Mouse (Mus musculus) limb, embryonic 14.5 days (tissue): Measurements from ENCODE around the gene Trappc3l. TPM values are rescaled to one million over a fixed set of nuclear protein-coding genes. Genes with fewer than 3 reads are reported as not detected.

Experiments used
- ATAC-seq: fragments of 200-750 bp; cut with Nextera tagmentation; 2 replicates; pipeline ENCODE4 v1.8.0; 2017; ENCODE audit warnings: low read depth, moderate number of reproducible peaks, moderate TSS enrichment; ENCODE audit not compliant: low FRiP score
- DNase-seq: peaks from one replicate; pipeline ENCODE4 v3.0.0-alpha.2; 2015; ENCODE audit warnings: low spot score
- H3K27ac ChIP-seq: fragments of 300-500 bp; sonication (generic); replicated peaks from 2 replicates; pipeline ENCODE4 v1.5.1; 2014; ENCODE audit warnings: low read depth, mild to moderate bottlenecking, low read length, moderate library complexity, mixed read lengths
- H3K27me3 ChIP-seq: fragments of 300-500 bp; sonication (generic); 2 replicates; pipeline ENCODE4 v1.6.1; 2014; ENCODE audit warnings: low read length, mixed read lengths; ENCODE audit not compliant: control insufficient read depth, insufficient read depth
- H3K36me3 ChIP-seq: fragments of 300-500 bp; sonication (generic); 2 replicates; pipeline ENCODE4 v1.6.1; 2014; ENCODE audit warnings: mild to moderate bottlenecking, low read length, moderate library complexity, mixed read lengths; ENCODE audit not compliant: control insufficient read depth, insufficient read depth
- H3K4me1 ChIP-seq: fragments of 300-500 bp; sonication (generic); 2 replicates; pipeline ENCODE4 v1.6.1; 2014; ENCODE audit warnings: antibody characterized with exemption, low read length, mixed read lengths; ENCODE audit not compliant: control insufficient read depth, insufficient read depth
- H3K4me2 ChIP-seq: fragments of 300-500 bp; sonication (generic); replicated peaks from 2 replicates; pipeline ENCODE4 v1.6.1; 2014; ENCODE audit warnings: low read depth, mild to moderate bottlenecking, low read length, moderate library complexity; ENCODE audit not compliant: severe bottlenecking
- H3K4me3 ChIP-seq: fragments of 300-500 bp; sonication (generic); replicated peaks from 2 replicates; pipeline ENCODE4 v1.5.1; 2014; ENCODE audit warnings: low read length
- H3K9ac ChIP-seq: fragments of 300-500 bp; sonication (generic); 2 replicates; pipeline ENCODE4 v1.6.1; 2014; ENCODE audit warnings: mild to moderate bottlenecking, low read depth, low read length, moderate library complexity; ENCODE audit not compliant: severe bottlenecking
- H3K9me3 ChIP-seq: fragments of 300-500 bp; sonication (generic); 2 replicates; pipeline ENCODE4 v1.6.1; 2016; ENCODE audit warnings: low read length; ENCODE audit not compliant: control insufficient read depth
- POLR2A ChIP-seq: fragments of 200-500 bp; IDR thresholded peaks from 2 replicates; pipeline ENCODE4 v1.8.0; 2012; ENCODE audit warnings: inconsistent platforms, mild to moderate bottlenecking, moderate library complexity, borderline replicate concordance; ENCODE audit not compliant: insufficient read depth, insufficient read length; ENCODE audit errors: extremely low read depth
- WGBS: fragments of 180-500 bp; shearing (Covaris S2); extraction: QIAGEN DNeasy Blood & Tissue Kit; methylation state at CpG from one replicate; pipeline ENCODE4 v1.1.7; 2014; 5-methylcytosine and 5-hydroxymethylcytosine counted together
- polyA plus RNA-seq, 2 experiments: library from polyadenylated mRNA; depleted of rRNA in 1 of 2; stranded (reverse) in 1 of 2; unstranded in 1 of 2; fragments of >200 nt; fragmentation: Nextera tagmentation in 1 of 2; extraction: Ambion mirVana in 1 of 2; gene quantifications; 2 replicates each; pipeline versions ENCODE4 v1.2.1 to v1.2.3; 2012 to 2014

Gene Trappc3l
- polyA plus RNA-seq, 2 experiments: not detected

DNA sequence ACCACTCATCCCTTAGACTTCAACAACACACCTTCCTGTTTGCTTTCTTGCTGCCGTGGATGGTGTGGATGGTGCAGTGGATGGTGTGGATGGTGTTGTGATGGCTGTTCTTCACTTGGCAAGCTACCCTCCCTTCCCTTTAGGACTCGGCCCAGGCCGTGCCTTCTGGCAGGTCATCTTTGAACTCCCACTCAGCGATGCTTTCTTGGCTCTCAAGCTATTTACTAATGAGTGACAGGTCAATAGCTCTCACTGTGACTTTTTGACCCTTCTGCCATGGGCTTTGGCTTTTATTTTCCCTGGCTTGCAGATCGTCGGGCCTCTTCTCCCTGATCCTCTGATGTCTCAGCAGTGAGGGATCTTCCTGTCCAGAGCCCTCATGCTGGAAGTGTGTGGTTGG lies 99.0 kb downstream of the Trappc3l start:
- no peak for DNase-seq

DNA sequence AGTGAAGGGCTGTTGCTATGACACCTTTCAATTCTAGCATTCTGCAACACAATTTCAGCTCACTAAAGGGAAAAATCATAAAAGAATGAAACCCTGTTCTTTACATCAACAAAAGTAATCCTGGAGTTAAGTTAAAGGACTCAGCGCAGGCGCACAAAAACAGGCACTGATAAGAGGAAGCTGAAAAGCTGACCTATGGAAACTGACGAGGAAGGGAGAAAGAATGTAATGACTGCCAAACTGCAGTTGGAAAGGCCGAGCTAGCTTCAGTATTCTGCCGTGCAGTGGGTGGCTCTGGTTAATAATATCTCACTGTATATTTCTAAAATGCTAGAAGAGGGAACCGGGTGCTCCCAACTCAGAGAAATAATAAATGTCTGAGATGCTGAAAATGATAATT lies 100.6 kb downstream of the Trappc3l start:
- WGBS: 69% methylated on average over 6 of the region's 6 CpGs
- TF ChIP-seq POLR2A: no peak
- H3K27me3 ChIP-seq: no peaks in the 10 kb centered on the region
- no peaks in the 10 kb centered on the region for H3K36me3 ChIP-seq
- no peak overlapping the region for H3K9ac ChIP-seq
- no peaks in the 10 kb centered on the region for H3K9me3 ChIP-seq
- H3K27ac ChIP-seq: no peak overlapping the region
- no peak for DNase-seq
- no peaks in the 10 kb centered on the region for H3K4me1 ChIP-seq
- H3K4me2 ChIP-seq: no peak overlapping the region
- no peak for ATAC-seq
- H3K4me3 ChIP-seq: no peak overlapping the region

More for the DNA sequence above, 99.0 kb downstream of the Trappc3l start:
- H3K9ac ChIP-seq: no peak overlapping the region
- no peak overlapping the region for H3K4me2 ChIP-seq
- no peak for ATAC-seq
- H3K36me3 ChIP-seq: no peaks in the 10 kb centered on the region
- TF ChIP-seq POLR2A: no peak
- H3K27me3 ChIP-seq: no peaks in the 10 kb centered on the region
- no peaks in the 10 kb centered on the region for H3K4me1 ChIP-seq
- WGBS: 23% methylated on average over 6 of the region's 6 CpGs
- H3K4me3 ChIP-seq: no peak overlapping the region
- no peaks in the 10 kb centered on the region for H3K9me3 ChIP-seq
- no peak overlapping the region for H3K27ac ChIP-seq

DNA sequence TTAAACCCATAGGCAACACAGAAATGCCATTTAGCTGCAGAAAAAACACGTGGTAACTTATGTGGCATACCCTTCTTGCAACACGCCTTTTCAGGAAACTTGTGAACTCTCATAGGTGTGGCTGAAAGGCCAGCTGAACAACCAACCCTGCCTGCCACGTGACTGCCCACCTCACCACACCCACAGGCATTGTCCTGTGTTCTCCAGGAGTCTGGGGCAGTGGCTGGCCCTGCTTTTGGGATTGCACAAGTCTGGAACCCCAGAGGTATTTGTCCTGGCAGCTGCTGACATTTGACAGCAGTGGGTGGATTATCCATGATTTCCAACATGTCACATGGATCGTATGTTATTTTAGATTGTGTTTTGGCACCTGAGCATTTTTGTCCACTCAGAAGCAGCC lies 102.4 kb downstream of the Trappc3l start:
- Histone ChIP-seq H3K9me3 (0 out of 2 replicates have a peak, but pooled peaks cover 3% of the 10 kb centered on the region), H3K27ac (no peak overlapping the region), H3K4me1 (no peaks in the 10 kb centered on the region), H3K4me2 (no peak overlapping the region), H3K36me3 (no peaks in the 10 kb centered on the region), H3K27me3 (no peaks in the 10 kb centered on the region), H3K9ac (no peak overlapping the region), H3K4me3 (no peak overlapping the region)
- DNase-seq (no peak), ATAC-seq (peak; percentile 34; the same call in 1 of the 2 replicates)
- TF ChIP-seq POLR2A: no peak
- WGBS: 59% methylated on average over 4 of the region's 4 CpGs

DNA sequence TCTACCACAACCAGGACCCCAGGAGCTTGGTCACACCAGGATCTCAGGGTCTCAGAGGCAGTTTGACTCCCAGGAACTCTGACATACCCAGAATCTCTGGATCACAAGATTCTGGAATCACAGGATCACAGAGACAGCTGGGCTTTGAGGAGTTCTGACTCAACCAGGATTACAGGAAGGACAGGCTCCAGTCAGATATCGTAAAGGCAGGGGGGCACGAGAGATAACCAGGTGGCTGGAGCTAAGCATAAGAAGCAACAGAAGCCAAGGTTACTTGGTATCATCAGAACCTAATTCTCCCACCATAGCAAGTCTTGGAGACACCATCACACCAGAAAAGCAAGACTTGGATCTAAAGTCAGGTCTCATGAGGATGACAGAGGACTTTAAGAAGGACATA lies 104.3 kb downstream of the Trappc3l start:
- H3K27me3 ChIP-seq: no peaks in the 10 kb centered on the region
- 0 out of 2 replicates have a peak, but pooled peaks cover 3% of the 10 kb centered on the region for H3K9me3 ChIP-seq
- DNase-seq: no peak
- no peak overlapping the region for H3K4me3 ChIP-seq
- no peak overlapping the region for H3K4me2 ChIP-seq
- no peak for TF ChIP-seq POLR2A
- no peaks in the 10 kb centered on the region for H3K4me1 ChIP-seq
- no peaks in the 10 kb centered on the region for H3K36me3 ChIP-seq
- no peak overlapping the region for H3K27ac ChIP-seq
- ATAC-seq: no peak
- 74% methylated on average over 2 of the region's 2 CpGs for WGBS
- no peak overlapping the region for H3K9ac ChIP-seq

DNA sequence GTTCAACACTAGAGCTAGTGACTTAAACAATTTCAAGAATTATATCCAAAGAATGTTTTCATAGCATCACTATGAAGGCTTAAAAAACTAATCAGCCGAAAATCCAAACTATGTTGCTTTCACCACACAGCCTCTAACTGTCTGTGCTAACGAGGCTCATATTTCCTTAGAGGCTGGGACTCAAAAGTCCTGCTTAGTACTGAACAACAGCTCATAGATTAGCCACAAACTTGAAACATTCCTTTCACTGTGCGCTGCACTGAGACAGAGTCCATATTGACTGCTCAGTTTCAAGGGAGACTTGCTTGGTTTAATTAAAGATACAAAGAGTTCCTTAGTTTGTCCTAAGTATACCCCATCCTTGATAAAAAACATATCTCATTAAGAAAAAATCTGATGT lies 112.4 kb downstream of the Trappc3l start:
- peaks cover 25% of the 10 kb centered on the region for H3K36me3 ChIP-seq
- 49% methylated on average over 3 of the region's 3 CpGs for WGBS
- TF ChIP-seq POLR2A: no peak
- H3K4me2 ChIP-seq: no peak overlapping the region
- 0 out of 2 replicates have a peak, but pooled peaks cover 2% of the 10 kb centered on the region for H3K4me1 ChIP-seq
- no peaks in the 10 kb centered on the region for H3K27me3 ChIP-seq
- no peak overlapping the region for H3K27ac ChIP-seq
- DNase-seq (no peak), ATAC-seq (no peak)
- H3K9ac ChIP-seq: no peak overlapping the region
- no peak overlapping the region for H3K4me3 ChIP-seq
- H3K9me3 ChIP-seq: no peaks in the 10 kb centered on the region

DNA sequence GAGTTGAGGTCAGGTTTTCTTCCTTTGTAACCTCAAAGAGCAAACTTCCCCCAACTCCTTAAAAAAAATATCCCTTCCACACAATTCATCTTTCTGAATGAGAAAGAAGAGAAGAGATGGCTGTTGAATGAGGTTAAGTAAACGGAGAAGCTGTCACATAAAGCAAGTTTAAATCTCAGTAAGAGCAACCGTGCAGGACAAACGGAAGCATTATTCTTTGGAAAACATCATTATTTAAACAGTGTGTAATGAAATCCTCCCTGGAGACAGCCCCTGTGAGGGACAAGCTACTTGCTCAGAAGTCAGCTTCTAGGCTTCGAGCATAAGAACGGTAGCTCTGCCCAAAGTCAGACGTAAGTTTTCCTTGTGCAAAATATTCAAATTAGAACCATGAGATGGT lies 113.1 kb downstream of the Trappc3l start:
- no peak overlapping the region for H3K4me2 ChIP-seq
- H3K9me3 ChIP-seq: no peaks in the 10 kb centered on the region
- H3K9ac ChIP-seq: no peak overlapping the region
- peak overlapping the region; percentile 9; the same call in 1 of the 2 replicates for H3K27ac ChIP-seq
- 57% methylated on average over 6 of the region's 6 CpGs for WGBS
- peaks cover 25% of the 10 kb centered on the region for H3K36me3 ChIP-seq
- DNase-seq (no peak), ATAC-seq (no peak)
- H3K4me3 ChIP-seq: no peak overlapping the region
- no peak for TF ChIP-seq POLR2A
- no peaks in the 10 kb centered on the region for H3K27me3 ChIP-seq
- H3K4me1 ChIP-seq: 0 out of 2 replicates have a peak, but pooled peaks cover 2% of the 10 kb centered on the region
